Mouse (Mus musculus) embryonic fibroblast, embryonic 13.5 days (primary cell): ENCODE measurements at regions not wholly inside any gene's neighbourhood (a gene's known extent, or its start where the extent isn't known, plus 50 kb on each side); places are given as distances from the start of the nearest gene placed in this dataset.

Experiments used
- CTCF ChIP-seq: IDR thresholded peaks from 2 replicates; pipeline ENCODE4 v1.5.1; 2011; ENCODE audit warnings: mild to moderate bottlenecking, control low read depth, low read length, moderate library complexity, borderline replicate concordance; ENCODE audit not compliant: insufficient read depth
- POLR2A ChIP-seq: IDR thresholded peaks from 2 replicates; pipeline ENCODE4 v1.6.1; 2011; ENCODE audit warnings: low read depth, mild to moderate bottlenecking, control low read depth, low read length, moderate library complexity

DNA sequence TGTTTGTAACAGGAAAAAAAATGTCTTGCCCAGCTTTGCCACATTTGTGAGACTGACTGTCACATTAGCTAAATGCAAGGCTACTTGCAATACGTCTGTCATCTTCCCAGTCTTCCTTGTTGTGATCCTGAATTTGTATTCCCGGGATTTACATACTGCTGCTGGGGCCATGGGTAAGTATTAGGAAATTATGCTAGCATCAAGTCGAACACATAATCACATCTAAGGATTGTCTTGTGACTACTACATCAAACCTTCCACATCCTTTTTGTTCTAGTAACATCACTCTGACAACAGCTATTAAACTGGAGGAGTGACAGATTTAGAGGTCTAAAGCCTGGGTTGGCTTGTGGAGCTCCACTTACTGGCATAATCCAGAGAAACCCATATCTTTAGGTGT is 164.2 kb upstream of the Cwc22 start:
- TF ChIP-seq POLR2A (no peak), CTCF (no peak)
